Mouse (Mus musculus): ENCODE measurements at regions not wholly inside any gene's neighbourhood (a gene's known extent, or its start where the extent isn't known, plus 50 kb on each side); places are given as distances from the start of the nearest gene placed in this dataset.

DNA sequence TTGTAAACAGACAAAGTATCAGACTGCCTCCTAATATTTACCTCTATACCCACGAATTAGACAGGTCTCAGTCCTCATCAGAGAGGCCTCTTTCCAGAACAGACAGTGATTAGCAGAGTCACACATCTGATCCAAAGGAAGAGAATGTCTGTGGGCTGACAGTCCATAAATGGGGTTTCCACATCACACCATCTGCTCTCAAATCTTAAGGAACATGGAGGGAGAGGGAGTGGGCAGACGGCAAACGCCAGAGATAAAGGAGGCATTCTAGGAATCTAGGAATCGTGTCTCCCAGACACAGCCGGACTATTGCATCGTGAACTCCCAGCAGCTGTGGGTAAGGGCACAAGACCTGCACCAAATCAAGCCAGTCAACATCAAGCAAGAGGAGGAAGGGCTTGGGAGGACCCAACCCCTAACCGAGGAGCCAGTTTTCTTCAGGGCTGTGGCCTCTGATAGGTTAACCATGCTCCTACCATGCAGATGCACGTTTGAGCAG is 219.8 kb downstream of the Setd4 start:
- no peak for DNase-seq

DNA sequence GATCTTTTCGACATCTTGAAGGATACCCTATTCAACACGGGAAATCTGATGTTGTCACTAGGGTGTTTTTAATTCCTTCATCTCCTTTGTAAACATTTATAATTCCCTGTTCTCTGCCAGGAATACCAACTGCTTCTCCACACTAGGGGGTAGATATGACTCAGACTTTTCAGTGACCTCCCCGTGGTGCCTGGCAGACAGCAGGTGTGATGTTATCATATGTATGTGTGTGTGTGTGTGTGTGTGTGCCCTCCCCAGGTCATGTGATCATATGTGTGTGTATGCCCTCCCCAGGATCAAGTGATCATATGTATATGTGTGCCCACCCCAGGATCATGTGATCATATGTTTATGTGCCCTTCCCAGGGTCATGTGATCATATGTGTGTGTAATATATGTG is 220.9 kb downstream of the Setd4 start:
- DNase-seq, result no peak

DNA sequence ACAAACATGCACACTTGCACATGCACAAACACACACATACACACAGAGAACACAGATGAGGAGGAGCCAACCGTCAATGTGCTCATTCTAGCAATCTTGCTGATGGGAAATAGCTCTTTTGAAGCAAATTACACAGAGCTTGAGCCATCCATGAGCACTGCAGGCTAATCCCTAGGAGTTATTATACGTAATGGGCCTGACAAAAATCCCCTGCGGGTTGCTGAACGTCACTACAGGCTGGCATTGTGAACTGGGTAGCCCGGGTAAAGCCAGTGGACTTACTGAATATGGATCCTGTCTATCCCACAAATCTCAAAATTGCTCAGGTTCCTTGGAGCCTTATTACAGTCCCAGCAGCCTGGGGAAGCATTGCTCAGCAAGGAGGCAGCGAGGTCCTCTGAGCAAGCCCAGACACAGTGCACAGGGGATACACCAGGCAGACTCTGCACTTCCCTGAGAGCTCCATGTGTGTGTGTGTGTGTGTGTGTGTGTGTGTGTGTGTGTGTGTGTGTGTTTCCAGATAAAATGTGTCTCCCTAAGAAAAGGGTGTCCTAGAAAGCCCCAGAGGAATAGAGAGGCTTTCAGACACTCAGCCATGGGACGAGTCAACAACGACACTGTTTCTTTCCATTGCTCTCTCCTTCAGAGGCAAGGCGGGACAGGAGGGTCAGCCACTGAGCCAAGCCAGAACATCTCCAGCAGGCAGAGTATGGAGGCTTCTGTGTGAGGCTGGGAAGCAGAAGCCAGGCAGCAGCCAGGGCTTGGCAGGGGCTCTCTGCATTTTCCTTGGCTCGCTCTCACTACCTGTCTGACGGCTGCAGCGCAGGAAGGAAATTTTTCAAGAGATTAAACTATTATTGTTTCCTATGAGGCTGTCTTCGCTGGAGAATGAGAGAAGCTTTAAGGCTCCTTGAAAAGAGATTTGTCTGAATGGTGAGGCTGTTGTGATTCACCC is 222.9 kb downstream of the Setd4 start:
- no peak for DNase-seq

DNA sequence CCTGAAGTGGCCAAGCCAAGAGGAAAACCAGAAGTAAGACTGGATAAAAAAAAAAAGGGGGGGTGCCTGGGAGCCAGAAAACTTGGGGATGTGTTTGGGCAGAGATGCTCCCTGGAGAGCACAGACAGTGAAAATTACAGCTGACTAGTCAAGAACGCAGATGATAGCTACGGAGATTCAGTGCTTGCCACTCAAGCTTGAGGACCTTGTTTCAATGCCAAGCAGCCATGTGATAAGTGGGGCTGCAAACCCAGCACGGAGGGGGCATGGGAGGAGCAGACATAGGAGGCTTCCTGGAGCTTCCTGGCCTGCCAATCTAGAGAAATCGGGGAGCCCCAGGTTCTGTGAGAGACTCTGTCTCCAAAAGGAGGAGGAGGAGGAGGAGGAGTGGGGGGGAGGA is 223.7 kb downstream of the Setd4 start:
- no peak for DNase-seq

DNA sequence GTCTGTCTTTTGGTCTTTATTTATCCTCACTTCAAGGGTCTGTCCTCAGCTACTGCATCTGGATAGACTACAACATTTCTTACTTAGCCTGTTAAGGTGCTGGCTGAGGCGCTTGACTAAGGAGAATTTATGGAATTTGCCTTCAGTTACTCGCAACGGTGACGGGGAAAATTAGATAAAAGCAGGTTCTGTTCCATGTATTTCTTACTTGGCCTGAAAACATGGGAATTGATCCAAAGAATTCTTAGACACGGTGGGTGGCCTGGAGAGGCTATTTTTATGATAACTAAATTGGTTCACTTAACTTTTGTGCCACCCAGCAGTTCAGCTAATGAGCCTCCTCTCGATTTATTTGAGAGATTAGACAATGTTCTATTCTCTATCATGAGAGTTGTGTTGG is 224.3 kb downstream of the Setd4 start:
- DNase-seq, result no peak

DNA sequence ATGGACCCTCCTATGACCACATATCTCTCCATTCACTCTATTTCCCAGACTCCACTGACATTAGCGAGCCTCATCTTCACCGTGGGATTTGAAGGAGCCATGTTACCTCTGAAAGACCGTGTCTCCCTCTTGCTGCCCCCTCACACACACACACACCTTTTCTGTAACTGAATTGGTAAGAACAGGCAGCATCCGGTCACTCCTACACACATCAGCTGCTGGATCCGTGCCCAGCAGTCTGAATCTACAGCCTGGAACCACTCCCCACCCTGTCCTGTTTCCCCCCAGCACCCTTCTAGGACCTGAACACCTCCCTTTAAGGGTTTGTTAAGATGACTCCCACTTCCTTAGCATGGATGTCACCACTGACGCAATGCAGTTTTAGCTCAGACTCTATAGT is 229.2 kb downstream of the Setd4 start:
- no peak for DNase-seq

DNA sequence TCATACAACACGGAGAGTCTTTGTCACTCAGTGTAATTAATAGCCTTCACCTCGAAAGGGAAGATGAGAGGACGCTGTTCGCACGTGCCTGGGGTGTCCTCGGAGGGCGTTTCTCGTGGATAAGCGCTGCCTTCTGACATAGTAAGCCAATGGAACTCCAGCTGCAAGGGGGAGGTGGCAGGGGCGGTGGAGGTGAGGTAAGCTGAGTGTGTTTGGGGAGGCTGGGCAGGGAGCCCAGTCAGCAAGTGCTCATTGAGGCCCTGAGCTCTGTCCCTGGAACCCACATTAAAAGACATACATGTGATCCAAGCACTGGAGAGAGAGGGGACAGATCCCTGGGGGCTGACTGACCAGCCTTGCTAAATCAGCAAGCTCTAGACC is 234.1 kb downstream of the Setd4 start:
- no peak for DNase-seq

DNA sequence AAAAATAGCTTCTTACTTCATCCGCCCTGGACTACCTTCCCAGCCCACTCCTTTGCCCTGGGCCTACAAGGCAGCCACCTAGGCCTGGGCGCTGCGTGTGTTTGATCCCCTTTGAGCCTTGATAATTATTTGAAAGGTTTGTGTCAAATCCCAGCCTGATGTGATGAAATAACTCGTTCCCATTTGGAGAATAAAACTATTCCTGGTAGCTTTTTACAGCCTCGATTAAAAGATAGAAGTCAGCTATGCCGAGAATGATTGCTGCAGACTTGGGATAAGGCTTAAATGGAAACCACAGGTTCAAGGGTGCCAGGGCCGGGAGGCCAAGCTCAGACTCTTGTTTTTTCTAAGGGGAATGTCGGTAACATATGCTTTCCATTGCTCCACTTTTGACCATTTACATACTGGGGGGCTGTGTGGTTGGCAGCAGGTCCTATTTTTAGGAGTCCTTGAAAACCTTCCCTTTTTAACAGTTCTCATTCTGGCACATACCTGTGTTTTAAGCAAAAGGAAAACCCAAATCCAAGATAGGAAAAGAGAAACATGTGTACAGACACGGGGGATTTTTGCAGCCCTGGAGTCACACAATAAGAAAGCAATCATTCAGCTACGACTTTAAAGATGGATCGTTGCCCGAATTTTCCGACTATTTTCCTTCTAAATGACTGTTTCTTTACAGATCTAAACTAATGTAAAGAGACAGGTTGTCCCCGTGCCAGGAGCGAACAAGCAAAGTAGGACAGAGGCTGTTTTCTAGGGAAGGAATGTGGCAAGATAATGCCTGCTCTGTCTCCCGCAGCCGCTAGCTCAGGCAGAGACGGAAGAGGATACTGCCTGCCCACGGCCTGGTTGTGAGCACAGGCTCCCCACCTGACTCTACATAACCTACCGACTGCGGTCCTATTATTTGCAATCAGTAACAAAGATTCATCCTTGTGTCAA is 234.8 kb downstream of the Setd4 start:
- DNase-seq, result no peak

DNA sequence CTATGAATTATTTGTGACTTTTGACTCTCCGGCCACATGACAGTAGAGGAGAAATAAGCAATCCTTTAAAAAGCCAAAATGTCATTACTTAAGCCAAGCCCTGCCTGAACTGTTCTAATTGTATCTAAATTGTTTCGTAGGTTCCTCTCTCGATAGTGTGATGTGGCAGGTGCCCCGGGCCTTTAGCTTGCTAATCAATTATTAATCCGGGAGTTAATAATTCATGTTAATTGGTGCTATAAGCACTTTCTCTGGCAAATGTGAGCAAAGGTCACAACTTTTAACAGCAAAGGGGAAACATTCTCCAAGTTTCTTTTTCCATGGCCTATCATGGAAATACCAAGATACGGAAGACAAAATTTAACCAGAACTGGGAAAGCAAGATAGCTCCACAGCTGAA is 235.9 kb downstream of the Setd4 start:
- no peak for DNase-seq

DNA sequence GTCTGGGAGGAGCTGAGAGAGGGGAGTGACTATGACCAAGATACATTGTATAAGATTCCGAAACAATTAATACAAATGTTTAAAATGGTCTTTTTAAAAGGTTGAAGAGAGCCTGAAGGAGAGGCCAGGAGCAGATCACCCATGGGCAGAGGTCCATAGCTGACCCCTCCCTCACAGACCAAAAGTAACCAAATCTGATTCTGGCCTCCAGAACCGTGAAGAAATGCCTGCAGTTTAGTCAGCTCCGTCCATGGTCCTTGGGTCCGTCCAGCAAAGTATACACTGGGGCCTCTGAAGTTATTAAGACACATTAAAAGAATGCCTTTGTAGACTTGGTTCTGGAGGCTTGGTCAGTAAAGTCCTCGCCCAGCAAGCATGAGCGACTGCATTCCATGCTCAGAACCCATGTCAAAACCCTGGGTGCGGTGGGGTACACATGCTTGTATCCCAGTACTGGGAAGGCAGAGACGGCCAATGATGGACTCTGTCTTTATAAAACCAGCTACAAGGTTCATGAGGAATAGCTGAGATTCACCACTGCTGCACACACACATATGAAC is 236.5 kb downstream of the Setd4 start:
- no peak for DNase-seq

DNA sequence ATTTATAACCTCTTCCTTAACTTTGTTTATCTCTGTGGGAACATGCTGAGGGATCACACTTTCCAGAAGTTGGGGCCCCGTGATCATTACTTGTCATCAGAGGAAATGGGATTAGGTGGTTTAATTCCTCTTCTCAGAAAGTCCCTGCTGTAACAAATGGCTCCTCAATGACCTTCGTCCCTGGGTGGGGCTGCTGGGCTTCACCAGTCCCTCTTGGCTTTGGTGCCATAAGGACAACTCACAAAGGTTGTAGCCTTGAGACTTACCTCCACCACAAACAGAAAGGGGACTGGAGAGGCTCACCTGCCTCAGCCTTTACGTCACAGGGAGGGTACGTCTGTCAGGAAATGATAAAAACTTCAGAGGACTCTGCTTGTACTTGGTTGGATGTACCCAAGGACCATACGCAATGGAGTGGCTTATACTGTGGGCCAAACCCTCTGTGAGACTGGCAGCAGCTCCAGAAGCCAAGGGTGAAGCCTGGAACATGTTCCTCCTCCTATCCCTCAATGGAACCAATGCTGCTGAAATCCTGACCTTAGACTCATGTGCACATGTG is 237.4 kb downstream of the Setd4 start:
- no peak for DNase-seq

DNA sequence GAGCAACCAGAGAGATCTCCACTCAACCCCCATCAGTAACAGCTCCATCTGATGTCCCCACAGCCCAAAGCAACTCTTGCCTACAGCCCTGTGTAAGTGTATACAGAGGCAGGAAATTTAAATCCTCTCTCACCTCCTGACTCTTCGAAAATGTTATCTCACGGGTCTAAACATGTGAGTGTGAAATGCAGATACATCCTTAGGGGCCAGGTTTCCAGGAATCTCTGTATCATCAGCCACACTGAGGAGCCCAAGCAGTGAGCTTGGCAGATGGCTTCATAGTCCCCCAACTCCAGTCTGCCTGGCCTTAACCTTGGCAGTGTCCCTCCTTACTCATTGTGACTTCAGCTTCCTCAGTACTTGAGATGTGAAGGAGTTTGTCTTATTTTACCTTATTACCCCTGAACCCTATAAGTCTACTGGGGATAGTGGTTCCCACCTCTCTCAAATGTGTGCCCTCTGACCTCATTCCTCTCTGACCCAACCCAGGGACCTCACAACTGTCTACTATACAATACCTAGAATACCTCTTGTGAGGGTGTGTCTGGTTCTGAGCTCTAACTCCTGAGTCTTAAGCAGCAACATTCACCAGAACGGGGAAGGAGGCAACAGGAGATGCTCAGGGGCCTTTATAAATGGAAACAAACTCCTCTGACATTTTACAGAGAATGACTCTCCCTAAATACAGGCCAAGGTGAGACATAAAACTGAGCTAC is 238.5 kb downstream of the Setd4 start:
- DNase-seq, result no peak

DNA sequence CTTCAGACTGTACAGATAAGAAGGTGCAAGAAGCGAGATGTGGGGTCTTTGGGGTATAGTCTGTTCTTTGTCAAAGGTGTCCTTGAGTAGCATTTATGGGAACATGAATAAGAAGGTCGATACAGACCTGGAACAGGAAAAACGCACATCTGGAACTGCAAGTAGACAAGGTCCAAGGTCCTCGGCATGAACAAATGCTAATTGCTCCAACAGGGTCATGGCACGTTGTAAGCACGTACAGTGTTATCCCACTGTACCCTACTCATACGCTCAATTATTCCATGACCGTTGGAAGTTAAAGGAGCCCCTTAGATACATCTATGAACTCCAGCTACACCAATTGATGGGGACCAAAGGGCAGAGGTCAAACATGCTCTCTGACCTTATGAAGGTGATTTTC is 244.1 kb downstream of the Setd4 start:
- no peak for DNase-seq

DNA sequence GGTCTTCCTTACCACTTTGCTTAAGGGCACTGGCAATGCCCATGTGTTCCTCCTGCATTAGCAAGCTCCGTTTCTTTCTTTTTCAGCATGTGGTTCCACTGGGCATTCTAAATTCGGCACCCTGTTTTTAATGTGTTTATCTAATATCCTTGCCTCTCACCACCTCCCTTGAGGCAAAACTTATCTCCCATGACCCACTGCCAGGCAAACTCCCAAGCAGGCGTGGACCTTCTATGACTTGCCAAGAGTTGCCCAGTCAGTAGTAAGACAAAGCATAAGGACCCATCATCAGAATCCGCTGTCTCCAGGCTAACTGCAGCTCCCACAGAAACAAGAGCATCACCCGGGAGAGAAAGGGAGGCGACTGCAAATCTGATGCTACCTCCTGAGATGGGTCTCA is 245.2 kb downstream of the Setd4 start:
- DNase-seq, result no peak

DNA sequence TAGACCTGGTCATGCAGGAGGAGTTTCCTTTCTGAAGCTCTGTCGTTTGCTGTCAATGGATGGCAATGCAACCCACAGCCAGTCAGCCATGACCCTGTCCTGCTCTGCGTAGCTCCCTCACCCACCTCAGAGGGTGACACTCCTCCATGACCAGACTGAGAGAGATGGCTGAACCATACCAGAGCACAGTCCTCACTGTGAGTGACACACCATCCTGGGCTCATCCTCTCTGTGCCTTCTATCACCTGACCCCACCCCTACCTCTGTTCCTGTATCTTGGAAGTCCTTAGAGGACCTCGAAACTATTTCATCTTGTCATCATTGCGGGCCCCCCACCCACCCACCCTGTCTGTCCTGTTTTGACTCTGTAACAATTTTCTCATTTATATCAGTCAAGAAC is 245.7 kb downstream of the Setd4 start:
- no peak for DNase-seq

DNA sequence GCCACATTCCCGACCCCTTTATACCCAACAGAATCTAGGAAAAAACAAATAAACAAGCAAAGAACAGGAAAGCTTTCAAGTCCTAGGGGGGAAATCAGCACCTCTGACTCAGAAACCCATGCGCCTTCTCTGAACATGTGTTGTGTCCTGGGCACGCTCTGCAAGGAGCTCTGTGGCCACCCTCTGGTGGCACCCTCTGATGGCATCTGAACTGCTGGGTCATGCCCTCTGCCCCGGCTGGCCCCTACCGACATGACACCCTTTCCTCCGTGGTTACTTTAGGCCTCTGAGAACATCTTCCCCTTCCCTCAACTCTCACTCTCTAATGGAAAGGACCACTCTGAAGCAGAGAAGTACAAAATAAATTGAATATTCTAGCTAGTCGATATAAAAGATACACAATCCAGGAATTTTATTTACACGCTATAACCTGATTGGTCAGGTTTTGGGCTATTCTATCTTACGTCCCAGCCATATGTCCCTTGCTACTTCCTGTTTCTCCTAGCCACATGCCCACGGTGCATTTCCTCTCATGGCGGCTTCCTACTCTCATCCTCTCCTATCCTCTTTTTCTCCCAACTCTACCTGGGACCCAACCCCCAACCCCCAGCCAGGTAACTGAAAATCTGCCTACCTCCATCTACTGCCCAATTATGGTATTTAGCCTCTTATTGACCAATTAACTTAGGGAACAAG is 248.5 kb downstream of the Setd4 start:
- DNase-seq, result no peak

DNA sequence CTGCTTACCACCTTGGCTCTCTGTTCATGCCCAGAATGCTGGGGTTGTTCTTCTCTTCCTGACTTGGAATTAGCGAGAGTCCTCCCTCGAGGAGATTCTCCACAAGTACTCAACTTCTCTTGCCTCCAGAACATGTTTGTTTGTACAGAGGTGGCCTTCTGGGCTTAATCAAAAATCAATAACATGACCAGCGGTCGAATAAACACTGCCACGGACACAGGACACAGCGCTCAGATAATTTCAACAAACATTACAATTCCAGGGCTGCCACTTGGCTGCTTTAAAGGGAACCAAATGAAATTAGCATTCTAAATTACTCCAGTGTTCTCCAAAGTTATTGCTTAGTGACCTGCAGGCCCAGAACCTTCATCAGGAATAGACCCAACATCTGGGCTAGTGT is 249.9 kb downstream of the Setd4 start:
- no peak for DNase-seq

DNA sequence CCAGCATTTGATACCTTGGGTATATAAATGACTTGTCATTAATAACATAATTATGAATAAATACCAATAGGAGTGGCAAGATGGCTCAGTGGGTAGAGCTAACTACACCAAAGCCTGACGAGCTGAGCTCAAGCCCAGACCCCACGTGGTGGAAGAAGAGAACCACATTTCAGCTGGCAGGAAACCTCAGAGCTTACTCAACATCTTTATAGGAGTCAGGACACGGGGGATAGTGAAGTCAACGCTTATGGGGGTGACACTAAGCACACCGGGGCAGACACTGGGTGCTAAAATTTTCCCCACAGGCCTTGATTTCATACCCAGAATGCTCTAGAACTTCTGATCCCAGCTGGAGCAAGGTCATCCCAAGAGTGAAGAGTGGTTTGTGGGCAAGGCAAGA is 259.3 kb downstream of the Setd4 start:
- no peak for DNase-seq

DNA sequence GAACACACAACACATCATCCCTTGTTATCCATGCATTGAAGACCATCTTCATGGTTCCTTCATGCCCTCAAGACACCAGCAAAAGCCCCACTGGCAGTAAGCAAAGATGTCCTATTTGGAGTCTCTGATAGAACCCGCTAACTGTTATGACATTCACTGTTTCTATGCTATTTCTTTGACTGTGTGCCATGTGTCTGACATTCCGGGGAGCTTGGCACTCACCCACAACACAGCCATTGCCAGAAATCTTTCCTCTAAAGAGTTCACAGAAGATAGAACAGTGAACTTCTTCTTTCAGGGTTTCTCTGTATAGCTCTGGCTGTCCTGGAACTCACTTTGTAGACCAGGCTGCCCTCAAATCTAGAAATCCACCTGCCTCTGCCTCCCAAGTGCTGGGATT is 261.2 kb downstream of the Setd4 start:
- DNase-seq, result no peak

DNA sequence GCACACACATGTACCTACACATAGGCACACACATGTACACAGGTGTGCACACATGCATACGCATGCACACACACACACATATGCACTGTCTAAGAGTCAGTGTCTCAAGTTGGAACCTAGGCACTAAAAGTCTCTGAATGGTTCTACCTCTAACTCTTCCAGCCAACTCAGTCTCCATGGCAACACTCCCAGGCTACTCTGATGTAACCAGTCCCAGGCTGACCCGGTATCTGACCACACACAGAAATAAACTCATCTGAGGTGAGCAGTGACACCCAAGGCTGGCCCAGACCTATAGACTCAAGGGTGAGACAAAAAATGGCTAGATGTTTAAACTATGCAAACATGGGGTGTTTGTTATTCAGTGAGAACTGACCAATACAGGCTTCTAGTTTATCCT is 262.1 kb downstream of the Setd4 start:
- no peak for DNase-seq

DNA sequence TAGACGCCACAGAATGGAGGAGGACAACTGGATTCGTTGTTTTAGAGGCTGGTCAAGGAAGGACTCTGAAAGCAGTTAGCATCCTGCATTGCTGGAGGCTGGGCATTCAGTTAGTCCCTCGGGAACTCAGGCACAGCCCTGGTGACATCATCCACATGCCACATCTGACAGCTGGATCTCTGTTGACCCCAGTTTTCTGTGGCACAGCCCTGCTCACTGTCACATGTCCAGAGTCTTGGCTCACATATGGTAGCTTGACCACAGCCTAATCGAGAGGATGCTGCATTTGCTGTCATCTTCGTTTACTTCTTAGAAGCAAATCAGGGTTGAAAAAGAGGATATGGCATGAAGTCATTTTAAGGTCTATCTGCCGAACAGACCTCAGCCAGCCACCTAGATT is 265.1 kb downstream of the Setd4 start:
- no peak for DNase-seq
